Mouse (Mus musculus): ENCODE results near the gene Ndufaf4. TPM values are rescaled to one million over a fixed set of nuclear protein-coding genes. Genes with fewer than 3 reads are reported as not detected.

Ndufaf4 gene
- total RNA-seq, 1 experiment: 36.9 TPM

DNA sequence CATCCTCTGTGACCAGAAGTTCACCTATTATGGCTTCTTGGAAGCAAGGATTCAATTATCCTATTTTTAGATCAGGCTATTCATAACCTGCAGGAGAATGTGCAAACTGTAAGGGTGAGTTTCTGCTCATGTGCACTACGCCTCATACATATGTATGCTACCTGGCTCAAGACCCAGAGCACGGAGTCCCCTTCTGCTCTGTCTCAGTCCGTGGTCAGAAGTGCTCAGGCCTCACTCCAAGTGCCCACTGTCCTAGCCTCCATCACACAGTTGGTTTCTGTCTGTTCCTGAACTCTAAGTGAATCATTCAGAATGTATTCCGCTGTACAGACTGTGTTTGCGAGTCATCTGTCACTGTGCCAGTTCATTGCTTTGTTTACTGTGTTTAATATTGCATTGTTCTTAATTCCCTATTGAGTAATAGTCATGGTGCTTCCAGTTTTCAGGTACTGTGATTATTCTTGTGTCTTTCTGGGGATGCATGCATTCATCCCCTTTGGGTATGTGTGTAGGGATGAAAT lies 30.4 kb downstream of the Ndufaf4 start:
- TF ChIP-seq HCFC1 (IDR thresholded peaks at IDR 0.05; ENCODE audit: borderline replicate concordance, insufficient read depth, low read length) (no peak), ZC3H11A (IDR thresholded peaks at IDR 0.05; ENCODE audit: borderline replicate concordance, low read depth, low read length) (no peak), ZNF384 (IDR thresholded peaks at IDR 0.05; ENCODE audit: low read depth, low read length) (no peak), CHD2 (IDR thresholded peaks at IDR 0.05; ENCODE audit: low read depth, low read length) (no peak), MAFK (IDR thresholded peaks at IDR 0.05; ENCODE audit: insufficient read depth, low read depth, low read length) (no peak)
- H3K4me3 ChIP-seq (ENCODE audit: insufficient read depth in 1 of 2, low read depth in 1 of 2, low read length in 2 of 2, poor library complexity in 1 of 2, severe bottlenecking in 1 of 2): no peak overlapping the region

DNA sequence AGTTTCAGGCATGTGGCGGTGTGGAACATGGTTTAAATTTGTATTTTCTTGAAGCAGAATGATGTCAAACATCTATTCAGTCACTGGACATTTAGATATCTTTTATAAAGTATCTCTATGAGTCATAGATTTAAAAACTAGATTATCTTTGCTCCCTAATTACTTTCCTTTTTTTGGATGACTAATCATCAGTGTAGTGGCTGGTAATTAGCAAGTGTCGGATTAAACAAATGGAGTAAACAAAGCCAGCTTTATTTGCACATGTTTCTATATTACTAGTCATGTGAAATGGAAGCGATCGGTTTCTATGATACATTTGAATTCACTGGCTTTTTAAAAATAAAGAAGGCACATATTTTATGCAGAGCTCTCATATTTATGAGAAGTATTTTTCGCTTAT lies 31.0 kb downstream of the Ndufaf4 start:
- DNase-seq (ENCODE audit: low read depth, low spot score): no peak
- Histone ChIP-seq H3K4me3 (ENCODE audit: insufficient read depth in 1 of 2, low read depth in 1 of 2, low read length in 2 of 2, poor library complexity in 1 of 2, severe bottlenecking in 1 of 2) (no peak overlapping the region), H3K27ac (ENCODE audit: insufficient read depth, low read depth, low read length, poor library complexity, severe bottlenecking) (no peak overlapping the region), H3K9me3 (ENCODE audit: control insufficient read depth, insufficient read depth, low read depth, low read length) (no peaks in the 10 kb centered on the region), H3K9ac (ENCODE audit: insufficient read depth, low read depth, low read length, poor library complexity, severe bottlenecking) (no peak overlapping the region), H3K4me1 (ENCODE audit: control insufficient read depth in 2 of 2, insufficient read depth in 2 of 2, low read length in 2 of 2, poor library complexity in 1 of 2) (no peaks in the 10 kb centered on the region), H3K36me3 (ENCODE audit: control insufficient read depth, insufficient read depth, low read length, poor library complexity, severe bottlenecking) (no peaks in the 10 kb centered on the region)
- in situ Hi-C loops (cut with MboI; ENCODE audit: low sequenced_read_pairs in 2 of 2, unreplicated experiment in 2 of 2): no loop called here
- TF ChIP-seq MAFK (IDR thresholded peaks at IDR 0.05; ENCODE audit: insufficient read depth, low read depth, low read length) (no peak), ZC3H11A (IDR thresholded peaks at IDR 0.05; ENCODE audit: borderline replicate concordance, low read depth, low read length) (no peak)

More for the DNA sequence above, 30.4 kb downstream of the Ndufaf4 start:
- Histone ChIP-seq H3K9me3 (ENCODE audit: control insufficient read depth, insufficient read depth, low read depth, low read length) (no peaks in the 10 kb centered on the region), H3K9ac (ENCODE audit: insufficient read depth, low read depth, low read length, poor library complexity, severe bottlenecking) (no peak overlapping the region), H3K4me1 (ENCODE audit: control insufficient read depth in 2 of 2, insufficient read depth in 2 of 2, low read length in 2 of 2, poor library complexity in 1 of 2) (no peaks in the 10 kb centered on the region), H3K27ac (ENCODE audit: insufficient read depth, low read depth, low read length, poor library complexity, severe bottlenecking) (no peak overlapping the region), H3K36me3 (ENCODE audit: control insufficient read depth, insufficient read depth, low read length, poor library complexity, severe bottlenecking) (no peaks in the 10 kb centered on the region)
- no peak for DNase-seq (ENCODE audit: low read depth, low spot score)
- in situ Hi-C loops (cut with MboI; ENCODE audit: low sequenced_read_pairs in 2 of 2, unreplicated experiment in 2 of 2): no loop called here

DNA sequence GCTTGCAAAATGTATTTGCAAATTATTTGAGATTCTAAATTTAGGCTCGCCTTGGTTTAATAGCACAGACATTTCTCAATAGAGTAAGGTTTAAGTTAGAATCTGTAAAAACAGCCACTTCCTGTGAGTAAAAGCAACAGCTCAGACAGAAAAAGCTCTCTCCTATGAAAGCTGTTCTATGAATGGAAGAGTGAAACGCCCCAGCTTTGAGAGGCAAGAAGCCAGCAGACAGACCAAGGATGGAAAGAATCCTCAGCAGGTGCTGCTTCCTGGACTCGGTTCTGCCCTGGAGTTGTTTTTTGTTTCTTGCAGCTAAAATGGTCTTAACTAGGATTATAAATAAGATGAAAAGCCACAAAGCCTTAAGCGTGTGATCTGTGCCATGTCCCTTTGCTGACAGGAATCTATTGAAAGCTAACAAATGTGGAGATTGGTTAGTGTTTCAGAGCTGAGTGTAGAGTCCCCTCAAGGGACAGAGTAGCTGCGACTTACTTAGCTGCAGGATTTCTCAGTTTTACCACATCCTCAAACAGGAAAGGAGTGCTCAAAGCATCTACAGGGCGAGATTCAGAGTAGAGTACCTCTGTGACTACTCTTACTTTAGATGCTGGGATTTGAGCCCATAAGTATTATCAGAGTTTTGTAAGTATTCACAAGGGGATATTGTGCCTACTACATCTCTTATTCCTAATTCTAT lies 45.0 kb downstream of the Ndufaf4 start:
- H3K4me1 ChIP-seq (ENCODE audit: control insufficient read depth in 2 of 2, insufficient read depth in 2 of 2, low read length in 2 of 2, poor library complexity in 1 of 2): no peaks in the 10 kb centered on the region
- in situ Hi-C loops (cut with MboI; ENCODE audit: low sequenced_read_pairs in 2 of 2, unreplicated experiment in 2 of 2): no loop called here

More for the DNA sequence above, 45.0 kb downstream of the Ndufaf4 start:
- TF ChIP-seq MAFK (IDR thresholded peaks at IDR 0.05; ENCODE audit: insufficient read depth, low read depth, low read length): no peak
- no peak for TF ChIP-seq HCFC1 (IDR thresholded peaks at IDR 0.05; ENCODE audit: borderline replicate concordance, insufficient read depth, low read length)
- no peak for TF ChIP-seq CHD2 (IDR thresholded peaks at IDR 0.05; ENCODE audit: low read depth, low read length)
- no peak for TF ChIP-seq ZC3H11A (IDR thresholded peaks at IDR 0.05; ENCODE audit: borderline replicate concordance, low read depth, low read length)
- no peak for TF ChIP-seq ZNF384 (IDR thresholded peaks at IDR 0.05; ENCODE audit: low read depth, low read length)
- H3K9ac ChIP-seq (ENCODE audit: insufficient read depth, low read depth, low read length, poor library complexity, severe bottlenecking): no peak overlapping the region
- no peak for DNase-seq (ENCODE audit: low read depth, low spot score)
- H3K9me3 ChIP-seq (ENCODE audit: control insufficient read depth, insufficient read depth, low read depth, low read length): no peaks in the 10 kb centered on the region
- H3K27ac ChIP-seq (ENCODE audit: insufficient read depth, low read depth, low read length, poor library complexity, severe bottlenecking): no peak overlapping the region
- no peak overlapping the region for H3K4me3 ChIP-seq (ENCODE audit: insufficient read depth in 1 of 2, low read depth in 1 of 2, low read length in 2 of 2, poor library complexity in 1 of 2, severe bottlenecking in 1 of 2)
- H3K36me3 ChIP-seq (ENCODE audit: control insufficient read depth, insufficient read depth, low read length, poor library complexity, severe bottlenecking): no peaks in the 10 kb centered on the region

Other genes starting within 250 kb of the Ndufaf4 start
- 0.49 and 0.58 TPM in 2 replicates for gene Klhl32, start 47.0 kb upstream of the Ndufaf4 start, total RNA-seq (2012; rRNA removed)
- gene Gpr63, start 68.3 kb downstream of the Ndufaf4 start, total RNA-seq (2012; rRNA removed): 2.1 and 2.9 TPM in 2 replicates

All from ES-E14 (cell line).